Mouse (Mus musculus): ENCODE data around the gene Paxbp1. TPM values are rescaled to one million over a fixed set of nuclear protein-coding genes. Genes with fewer than 3 reads are reported as not detected.

Gene Paxbp1
- polyA plus RNA-seq, 1 experiment from 2014 or later: 109 TPM

DNA sequence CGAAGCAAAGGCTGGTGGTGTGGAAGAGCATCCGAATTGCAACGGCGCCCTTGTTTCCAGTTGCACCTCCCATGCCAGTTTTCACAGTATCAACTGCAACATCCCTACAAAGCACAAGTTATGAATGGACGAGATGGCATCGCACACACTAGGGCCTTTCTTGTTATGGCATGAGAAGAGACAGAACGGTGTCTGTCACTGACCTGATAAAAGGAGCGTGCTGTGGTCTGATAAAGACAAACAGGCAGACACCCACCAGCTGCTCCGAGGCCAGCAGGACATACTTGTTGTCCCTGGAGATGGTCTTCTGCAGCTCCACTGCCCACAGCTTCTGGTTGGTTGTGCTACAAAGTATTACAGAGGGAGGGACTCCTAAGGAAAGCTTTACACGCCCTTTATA, 80.0 kb downstream of the Paxbp1 start:
- H3K9ac ChIP-seq (ENCODE audit: low read length): no peak overlapping the region
- DNase-seq (ENCODE audit: low spot score) (no peak), ATAC-seq (replicated peaks; ENCODE audit: low FRiP score) (no peak)
- no peaks in the 10 kb centered on the region for H3K27me3 ChIP-seq (ENCODE audit: control insufficient read depth, insufficient read depth, low read length)
- no peak overlapping the region for H3K4me2 ChIP-seq (ENCODE audit: low read depth, low read length, severe bottlenecking)
- H3K27ac ChIP-seq (ENCODE audit: low read depth, low read length): no peak overlapping the region
- no peak overlapping the region for H3K4me3 ChIP-seq (ENCODE audit: low read depth, low read length)
- H3K4me1 ChIP-seq (replicated peaks; ENCODE audit: control insufficient read depth, insufficient read depth, low read length): no peaks in the 10 kb centered on the region
- no peaks in the 10 kb centered on the region; the same call in 1 of the 2 replicates for H3K36me3 ChIP-seq (ENCODE audit: control insufficient read depth, insufficient read depth, low read length)
- WGBS: 89% methylated on average over 10 of the region's 10 CpGs
- no peaks in the 10 kb centered on the region for H3K9me3 ChIP-seq (ENCODE audit: control insufficient read depth, low read length)

Other genes with a start within 250 kb of the Paxbp1 start
- 14.3 and 15.6 TPM in 2 replicates for gene Urb1, start 234.1 kb downstream of the Paxbp1 start, polyA plus RNA-seq (2014; fragmentation: Nextera tagmentation; extraction: Ambion mirVana)
- gene Eva1c, start 217.8 kb downstream of the Paxbp1 start, polyA plus RNA-seq (2014; fragmentation: Nextera tagmentation; extraction: Ambion mirVana): 1.6 and 1.9 TPM in 2 replicates
- 47.5 TPM in 2 replicates for gene Cfap298, start 109.4 kb downstream of the Paxbp1 start, polyA plus RNA-seq (2014; fragmentation: Nextera tagmentation; extraction: Ambion mirVana)
- 25.2 and 26.1 TPM in 2 replicates for gene Synj1, start 33.2 kb downstream of the Paxbp1 start, polyA plus RNA-seq (2014; fragmentation: Nextera tagmentation; extraction: Ambion mirVana)
- gene 4932438H23Rik, start 50.6 kb upstream of the Paxbp1 start, polyA plus RNA-seq (2014; fragmentation: Nextera tagmentation; extraction: Ambion mirVana): 0.17 TPM in 1 of 2 replicates, not detected in the other
- 20.3 and 27.4 TPM in 2 replicates for gene Olig2, start 180.9 kb upstream of the Paxbp1 start, polyA plus RNA-seq (2014; fragmentation: Nextera tagmentation; extraction: Ambion mirVana)
- gene Olig1, start 225.2 kb upstream of the Paxbp1 start, polyA plus RNA-seq (2014; fragmentation: Nextera tagmentation; extraction: Ambion mirVana): 9.0 and 12.3 TPM in 2 replicates